Mouse (Mus musculus) liver, embryonic 14 days (tissue): ENCODE data around the gene Nkain2. TPM values are rescaled to one million over a fixed set of nuclear protein-coding genes. Genes with fewer than 3 reads are reported as not detected.

Experiments used
- polyA plus RNA-seq: library from polyadenylated mRNA; depleted of rRNA; stranded (reverse); fragments of >200 nt; gene quantifications from 2 replicates; pipeline ENCODE4 v1.2.3, GENCODE M21; 2012; rRNA removed

Nkain2 gene
- polyA plus RNA-seq, result 0.03 and 0.07 TPM in 2 replicates

GRCm38 (mm10) chr10:32889652-32890506, at the start of gene Nkain2:
Nkain2 (minus strand) TSS chr10:32890462.

Other genes with a start within 250 kb of the Nkain2 start
- 0.08 TPM in 1 of 2 replicates, not detected in the other for gene Trdn, start 190.1 kb upstream of the Nkain2 start, polyA plus RNA-seq